Mouse (Mus musculus) retina, adult 2 months (tissue): ENCODE data around the gene Melk.
A peak's percentile ranks its signal among the peaks of the same experiment; 100 is the strongest.

ENCODE experiments used
- DNase-seq: peaks from one replicate; pipeline ENCODE4 v3.0.0-alpha.2; 2012; ENCODE audit warnings: low read depth, low spot score

Gene Melk

DNA sequence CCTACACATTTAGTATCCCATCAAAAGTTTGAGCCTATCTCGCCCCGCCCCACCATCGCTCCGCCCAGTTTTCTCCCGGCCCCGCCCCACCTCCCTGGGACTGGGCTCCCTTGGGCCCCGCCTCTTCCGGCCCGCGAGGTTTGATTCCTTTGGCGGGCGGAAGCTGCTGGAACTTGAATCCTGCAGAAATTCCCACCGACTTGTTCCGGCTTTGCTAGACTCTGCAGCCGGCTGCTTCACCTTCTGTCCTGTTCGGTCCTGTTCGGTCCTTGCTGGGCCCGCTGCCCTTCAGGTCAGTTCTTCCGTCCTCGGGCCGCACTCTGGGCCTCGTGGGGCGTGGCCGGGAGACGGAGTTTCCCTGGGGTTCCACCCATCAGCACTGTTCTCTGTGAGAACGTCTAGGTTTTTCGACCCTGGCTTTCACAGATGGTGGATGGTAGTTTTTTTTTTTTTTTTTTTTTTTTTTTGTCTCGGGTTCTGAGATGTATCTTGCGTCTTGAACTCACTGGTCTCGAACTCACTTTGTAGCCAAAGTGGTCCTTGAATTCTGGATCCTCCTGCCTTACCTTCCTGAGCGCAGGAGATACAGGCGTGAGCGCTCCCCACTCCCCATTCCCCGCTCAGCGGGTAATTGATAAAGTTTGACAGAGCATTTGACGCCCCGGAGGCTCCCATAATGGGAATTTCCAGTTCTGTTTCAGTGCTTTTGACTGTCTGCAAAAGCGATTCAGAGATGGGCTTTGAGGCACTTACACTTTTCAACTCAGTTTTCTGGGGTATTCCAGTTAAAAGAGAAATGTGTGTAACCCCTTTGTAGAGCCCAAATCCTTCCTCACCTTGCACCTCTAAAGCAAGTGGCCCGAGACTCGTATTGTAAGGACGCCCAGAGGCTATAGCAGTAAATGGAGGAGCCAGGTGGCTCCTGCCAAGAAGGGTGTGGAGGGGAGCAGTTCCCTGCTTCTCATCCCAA, at the start of gene Melk:
Gene Melk (plus strand): TSS at position 96 of the 970 bp plus-strand sequence.
- peak; percentile 39 for DNase-seq

DNA sequence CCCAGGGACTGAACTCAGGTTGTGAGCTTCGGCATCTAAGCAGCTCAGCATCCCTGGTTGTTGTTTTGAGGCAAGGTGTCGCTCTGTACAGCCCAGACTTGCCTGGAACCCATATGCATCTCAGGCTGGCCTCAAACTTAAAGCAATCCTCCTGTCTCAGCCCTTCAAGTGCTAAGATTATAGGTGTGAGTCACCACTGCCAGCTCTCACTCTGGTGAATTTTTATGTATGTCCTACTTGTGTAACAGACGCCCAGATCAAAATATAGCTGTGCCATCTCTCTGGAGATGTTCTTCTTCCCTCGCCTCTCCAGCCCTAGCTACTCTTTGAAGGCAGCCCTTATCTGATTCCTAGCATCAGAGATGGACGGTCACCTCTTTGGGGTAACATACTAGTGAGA, 49.2 kb upstream of the Melk start:
- no peak for DNase-seq

DNA sequence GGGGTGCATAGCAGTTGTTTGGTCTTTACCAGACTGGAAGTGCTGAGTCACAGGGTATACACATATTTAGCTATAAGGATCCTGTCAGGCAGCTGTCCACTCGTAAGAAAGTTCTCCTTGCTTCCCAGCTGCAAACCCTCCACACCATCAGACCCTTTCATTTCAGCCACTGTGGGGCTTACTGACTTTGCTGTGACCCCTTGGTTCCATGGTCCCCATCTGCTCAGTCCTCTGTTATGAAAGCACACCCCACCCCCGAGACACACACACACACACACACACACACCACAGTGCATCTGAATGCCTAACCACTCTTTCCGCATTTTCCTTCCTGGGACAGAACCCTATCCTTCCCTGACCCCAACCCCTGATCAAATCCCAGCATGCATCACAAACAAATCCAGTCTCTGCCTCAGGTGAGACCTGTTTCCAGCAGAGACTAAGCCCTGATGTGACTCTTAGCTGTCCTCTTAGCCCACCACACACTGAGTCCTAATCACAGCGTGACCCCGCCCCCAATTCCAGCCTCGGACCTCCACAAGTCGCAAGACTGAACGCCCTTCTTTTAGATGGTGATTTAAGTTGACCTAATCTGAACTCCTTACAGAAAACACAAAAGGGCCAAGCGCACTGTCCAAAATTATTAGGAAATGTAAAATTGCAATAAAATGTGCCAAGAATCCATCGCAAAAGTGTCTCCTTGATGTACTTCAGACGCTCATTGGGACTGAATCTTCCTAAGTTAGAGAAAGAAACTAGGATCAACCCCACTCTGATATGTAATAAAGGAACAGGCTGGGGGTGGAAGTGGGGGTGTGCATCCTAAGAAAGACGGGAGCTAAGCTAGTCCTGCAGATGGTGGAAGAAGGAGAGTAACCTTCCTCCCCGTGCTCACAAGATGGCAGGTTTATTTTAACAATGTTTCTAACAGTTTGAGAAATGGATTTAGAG, 48.4 kb upstream of the Melk start:
- no peak for DNase-seq

DNA sequence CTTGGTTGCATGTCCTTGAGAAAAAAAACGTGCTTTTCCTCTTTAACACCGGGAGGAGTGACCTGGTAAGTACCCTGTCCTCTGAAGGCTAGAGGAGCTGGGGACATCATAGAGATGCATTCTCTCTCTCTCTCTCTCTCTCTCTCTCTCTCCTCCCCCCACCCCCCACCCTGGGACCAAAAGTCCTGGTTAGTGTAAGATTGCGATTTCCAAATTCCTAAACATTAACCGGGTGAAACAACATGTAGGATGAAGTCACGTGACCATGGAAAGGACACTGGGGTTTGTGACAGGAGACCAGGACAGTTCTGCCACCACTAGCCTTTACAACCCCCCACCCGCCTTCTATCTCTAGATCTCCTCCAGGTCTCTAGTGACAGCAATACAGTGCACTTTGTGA, 47.5 kb upstream of the Melk start:
- no peak for DNase-seq

DNA sequence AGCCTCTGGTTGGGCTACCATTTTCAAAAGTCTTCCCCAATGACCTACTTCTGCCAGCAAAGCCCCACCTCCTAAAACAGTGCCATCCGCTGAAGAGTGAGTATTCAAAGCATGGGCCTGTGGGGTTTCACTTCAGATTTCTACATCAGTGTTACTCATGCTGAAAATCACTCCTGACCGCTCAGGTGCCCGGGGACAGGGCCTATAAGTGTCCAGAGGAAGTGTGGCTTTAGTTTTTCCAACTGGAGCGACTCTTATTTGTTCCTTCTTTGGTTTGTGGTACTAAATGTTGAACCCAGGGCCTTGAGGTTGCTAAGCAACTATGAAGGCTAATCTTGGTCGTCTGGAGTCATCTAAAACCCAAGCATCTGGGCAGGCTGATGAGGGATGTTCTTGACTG, 46.1 kb upstream of the Melk start:
- no peak for DNase-seq

DNA sequence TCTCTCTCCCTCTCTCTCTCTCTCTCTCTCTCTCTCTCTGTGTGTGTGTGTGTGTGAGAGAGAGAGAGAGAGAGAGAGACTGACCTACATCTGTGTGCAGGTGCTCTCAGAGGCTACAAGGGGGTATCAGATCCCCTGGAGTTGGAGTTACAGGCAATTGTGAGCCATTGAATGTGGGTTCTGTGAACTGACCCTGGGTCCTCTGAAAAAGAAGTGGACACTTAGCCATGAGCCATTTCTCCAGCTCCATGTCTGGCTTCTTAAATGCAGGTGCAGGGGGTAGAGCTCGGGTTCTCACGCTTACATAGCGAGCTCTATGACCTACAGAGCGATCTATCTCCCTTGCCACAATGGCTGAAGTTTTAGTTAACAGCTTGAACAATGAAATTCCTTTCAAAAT, 41.5 kb upstream of the Melk start:
- no peak for DNase-seq

DNA sequence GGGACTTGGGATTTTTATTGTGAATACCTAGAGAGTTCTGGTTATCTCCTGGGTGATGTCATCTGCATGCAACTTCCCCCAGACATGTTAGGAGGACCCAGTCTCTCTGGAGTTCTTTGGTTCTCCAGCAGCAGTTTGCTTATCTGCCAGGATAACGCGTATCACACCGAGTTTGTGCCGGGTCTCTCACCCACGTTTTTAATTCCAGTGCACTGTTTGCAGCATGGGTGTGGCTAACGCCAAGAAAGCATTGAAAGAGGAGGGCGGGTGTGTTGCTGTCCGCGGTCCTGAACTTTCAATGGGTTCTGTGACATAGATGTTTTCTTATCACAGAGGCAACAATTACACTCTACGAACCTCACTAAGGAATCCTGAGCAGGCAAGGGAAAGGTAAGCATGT, 40.4 kb upstream of the Melk start:
- DNase-seq, result no peak

DNA sequence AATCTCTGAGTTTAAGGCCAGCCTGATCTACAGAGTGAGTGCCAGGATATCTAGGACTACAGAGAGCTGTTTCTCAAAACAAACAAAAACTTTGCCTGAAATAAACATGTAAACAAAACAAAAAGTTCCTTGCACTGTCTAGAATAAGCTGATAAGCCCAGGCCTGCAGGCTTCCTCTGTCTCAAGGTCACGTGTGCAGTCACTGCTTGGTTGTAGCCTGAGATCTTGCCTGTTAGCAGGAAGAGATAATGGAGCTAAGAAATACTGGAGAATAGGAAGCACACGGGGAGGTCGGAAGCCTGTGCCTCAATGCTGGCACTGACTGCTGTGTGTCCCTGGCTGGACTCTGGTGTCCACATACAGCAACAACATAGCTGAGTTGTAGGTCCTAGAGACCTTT, 35.2 kb upstream of the Melk start:
- no peak for DNase-seq

DNA sequence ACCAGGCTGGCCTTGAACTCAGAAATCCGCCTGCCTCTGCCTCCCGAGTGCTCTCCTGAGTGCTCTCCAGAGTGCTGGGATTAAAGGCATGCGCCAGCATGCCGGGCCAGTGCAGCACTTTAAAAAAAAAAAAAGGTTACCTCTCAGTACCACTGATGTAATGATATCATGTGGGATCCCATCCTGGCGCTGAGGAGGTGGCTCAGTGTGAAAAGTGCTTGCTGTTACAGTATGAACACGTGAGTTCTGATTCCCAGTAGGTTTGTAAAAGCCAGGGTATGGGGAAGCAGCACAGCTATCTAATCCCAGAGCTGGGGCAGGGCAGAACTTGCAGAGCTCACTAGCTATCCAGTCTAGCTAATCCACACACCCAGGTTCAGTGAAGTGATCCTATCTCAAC, 33.2 kb upstream of the Melk start:
- no peak for DNase-seq

DNA sequence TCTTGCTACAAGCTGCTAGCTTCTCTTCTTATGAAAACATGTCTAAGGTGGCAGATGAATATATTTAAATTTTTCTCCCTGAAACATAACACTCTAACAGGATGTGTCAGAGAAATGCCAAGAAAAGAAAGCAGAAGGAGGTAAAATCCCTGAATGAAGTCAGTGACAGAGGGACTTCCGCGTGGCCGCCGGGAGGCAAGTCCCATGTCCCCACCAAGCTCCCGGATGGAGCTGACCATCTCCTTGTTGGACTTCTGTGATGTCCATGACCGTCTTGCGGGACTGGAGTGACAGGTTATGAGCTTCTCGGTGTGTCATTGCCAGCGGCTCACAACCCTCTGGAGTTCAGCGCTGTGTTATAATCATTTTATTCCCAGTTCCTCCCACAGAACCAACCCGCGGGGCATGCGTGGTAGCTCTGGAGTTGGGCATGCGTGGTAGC, 31.3 kb upstream of the Melk start:
- DNase-seq, result no peak

DNA sequence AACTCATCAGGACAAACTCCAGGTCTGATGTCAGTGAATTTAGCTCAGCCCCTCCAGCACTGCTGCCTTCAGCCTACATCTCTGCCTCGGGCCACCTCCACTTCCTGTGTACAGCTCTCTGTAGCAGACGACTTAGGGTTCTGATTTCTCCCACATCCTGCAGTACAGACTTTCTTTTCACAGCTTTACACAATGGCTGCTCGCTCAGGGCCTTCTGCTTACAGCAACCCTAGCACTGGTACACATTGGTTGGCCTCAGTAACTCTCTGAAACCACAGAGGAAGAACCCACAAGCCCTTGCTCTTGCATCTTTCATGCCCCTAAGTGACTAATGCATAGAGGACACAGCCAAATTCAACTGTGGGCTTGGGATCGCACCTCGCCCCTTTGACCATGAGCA, 29.5 kb upstream of the Melk start:
- no peak for DNase-seq

DNA sequence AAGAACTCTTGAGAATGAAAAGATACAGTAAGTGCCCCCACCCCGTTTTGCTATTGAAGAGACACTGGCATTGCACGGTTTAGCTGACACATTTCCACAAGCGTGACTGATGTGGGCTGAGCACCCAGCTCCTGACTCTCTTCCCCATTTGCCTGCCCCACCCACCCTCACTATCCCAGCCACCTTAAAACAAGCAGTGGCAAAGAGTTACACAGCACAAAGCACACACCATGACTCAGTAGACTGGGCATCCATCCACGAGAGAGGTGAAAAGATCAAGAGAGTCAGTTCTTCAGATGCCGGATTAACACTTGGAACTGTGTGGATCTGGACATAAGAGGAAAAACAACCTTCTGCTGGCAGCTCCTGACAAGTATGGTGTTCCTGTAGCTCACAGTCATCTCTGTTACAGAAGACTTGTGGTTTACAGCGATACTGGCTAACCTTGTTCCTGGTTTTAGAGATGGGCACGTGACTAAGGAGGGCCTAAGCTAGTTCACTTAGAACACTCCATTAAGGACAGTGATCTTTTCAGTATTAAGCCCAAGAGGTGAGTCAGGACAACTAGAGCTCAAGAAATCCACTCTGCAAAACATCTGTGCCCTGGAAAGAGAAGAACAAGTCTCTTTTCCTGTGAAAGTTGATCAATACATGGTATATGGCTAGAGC, 18.9 kb upstream of the Melk start:
- no peak for DNase-seq

DNA sequence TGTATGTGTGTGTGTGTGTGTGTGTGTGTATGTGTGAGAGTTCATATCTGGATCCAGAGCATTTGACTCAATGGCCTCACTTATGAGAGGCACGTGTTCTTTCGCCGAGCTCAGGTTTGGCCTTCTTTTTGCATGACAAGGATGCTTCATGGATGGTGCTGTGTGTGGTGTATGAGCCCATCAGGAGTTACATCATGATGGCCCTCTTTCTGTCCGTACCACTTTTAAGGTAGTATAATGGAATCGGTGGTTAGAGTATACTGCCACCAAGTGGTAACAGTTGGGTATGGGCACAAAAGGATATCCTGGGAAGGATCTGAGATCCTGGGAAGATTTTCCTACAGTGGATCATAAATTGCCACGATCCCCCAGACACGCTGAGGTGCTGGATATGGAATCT, 8.1 kb upstream of the Melk start:
- DNase-seq, result peak; percentile 32

DNA sequence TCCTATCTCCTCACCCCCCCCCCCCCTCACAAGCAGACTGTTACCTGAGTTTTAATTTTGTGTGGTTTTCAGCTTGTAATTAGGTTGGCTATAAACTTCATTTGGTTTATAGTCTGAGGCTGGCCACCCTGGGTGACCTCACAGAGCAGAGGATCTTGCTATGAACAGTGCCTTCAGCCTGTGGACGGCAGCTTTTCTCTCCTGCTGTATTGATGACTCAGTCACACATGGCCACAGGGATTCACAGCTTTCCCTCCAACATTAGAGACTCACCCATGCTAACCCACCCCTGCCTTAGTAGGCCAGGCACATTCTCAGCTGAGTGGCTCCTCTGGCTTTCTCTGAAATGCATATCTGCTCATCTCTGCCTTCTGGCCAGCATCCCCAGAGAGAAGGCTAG, 4.8 kb upstream of the Melk start:
- no peak for DNase-seq

DNA sequence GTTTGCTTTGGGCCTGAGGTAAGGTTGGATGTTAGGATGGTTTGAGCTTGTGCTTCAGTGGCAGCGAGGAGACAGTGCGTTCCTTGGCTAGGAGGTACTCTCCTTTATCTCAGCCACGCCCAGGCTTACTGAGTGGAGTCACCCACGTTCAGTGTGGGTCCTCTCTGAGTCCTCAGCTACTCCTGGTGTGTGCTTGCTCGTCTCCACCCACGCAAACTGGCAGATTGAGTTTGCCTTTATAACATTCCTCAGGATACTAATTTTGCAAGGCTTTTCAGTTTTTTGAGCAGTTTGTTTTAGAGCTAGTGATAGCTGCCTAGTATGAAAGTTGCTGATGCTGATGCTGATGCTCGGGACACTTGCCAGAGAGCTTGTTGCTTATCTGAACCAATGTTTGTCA, 5.9 kb downstream of the Melk start:
- no peak for DNase-seq

DNA sequence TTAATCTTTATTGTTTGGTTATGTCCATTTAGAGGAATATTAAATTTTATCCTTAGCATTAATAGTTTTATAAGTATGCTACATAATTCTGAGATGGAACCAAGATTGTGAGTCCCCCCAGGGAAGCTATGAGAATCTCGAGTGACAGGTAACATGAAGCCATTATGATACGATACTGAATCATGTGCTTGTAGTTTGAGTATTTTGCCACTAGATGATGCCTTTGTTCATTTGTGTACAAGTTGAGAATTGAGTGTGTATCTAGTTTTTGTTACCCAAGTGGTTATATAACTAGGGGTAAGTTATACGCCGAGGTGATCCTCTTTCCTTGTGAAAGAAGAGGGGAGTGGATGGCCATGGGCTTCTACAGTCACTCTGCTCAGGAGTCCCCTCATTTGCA, 9.8 kb downstream of the Melk start:
- DNase-seq, result no peak

DNA sequence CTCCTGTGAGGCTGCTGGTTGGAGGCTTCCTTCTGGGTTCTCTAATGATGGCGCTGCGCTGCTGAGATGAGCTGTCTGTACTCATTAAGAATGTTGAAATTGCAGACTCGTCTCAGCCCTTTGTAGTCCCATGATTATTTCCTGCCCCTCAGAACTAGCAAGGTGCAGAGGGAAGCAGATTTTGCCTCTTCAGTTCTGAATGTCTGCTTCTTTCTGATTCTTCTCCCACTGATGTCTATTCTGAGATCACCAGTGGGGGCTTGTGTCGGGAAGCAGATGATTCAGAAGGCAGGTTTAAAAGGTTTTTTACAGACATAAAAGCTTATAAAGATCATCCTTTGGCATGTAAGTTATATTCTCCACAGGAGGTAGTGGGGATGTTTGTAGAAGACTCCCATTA, 10.2 kb downstream of the Melk start:
- no peak for DNase-seq

DNA sequence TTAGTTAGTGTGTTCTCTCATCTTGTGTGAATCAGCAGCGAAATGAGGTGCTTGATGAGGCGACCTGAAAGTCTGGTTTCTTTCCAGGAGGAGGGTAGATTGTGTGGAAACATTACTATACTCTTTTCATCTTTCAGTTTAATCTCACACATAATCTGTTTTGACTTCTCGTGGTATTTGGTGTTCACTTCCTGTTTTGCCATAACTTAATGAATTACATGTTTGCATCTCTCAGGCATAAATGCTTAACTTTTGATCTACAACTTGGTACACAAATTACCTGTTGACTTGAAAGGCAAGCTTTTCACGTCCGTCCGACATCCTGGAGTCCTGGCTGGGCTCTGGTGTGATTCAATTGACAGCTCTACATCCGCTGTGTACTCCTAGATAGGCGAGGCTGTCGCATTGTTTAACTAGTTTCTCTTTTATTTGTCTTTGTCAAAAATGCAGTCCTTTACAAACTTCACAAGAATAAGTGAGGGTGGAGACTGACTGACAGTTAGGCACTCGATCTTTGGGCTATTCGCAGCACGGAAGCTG, 15.7 kb downstream of the Melk start:
- DNase-seq, result no peak

DNA sequence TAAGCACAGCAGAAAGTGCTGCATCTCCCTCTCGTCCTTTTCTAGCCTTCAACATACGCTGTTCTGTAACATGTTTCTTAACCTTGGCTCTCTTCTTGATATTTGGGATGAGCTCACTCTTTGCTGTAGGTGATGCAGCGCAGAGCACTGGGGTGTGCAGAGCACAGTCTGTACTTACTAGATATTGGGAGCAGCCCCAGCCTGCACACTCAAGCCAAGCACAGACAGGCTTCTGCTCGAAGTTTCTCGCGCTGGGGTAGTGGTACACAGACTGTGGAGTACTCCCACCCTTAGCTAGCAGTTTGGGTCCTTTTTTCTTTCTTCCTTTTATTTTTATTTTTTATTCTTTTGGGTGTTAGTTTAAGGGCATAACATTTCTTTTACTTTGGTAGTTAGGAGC, 19.8 kb downstream of the Melk start:
- no peak for DNase-seq

DNA sequence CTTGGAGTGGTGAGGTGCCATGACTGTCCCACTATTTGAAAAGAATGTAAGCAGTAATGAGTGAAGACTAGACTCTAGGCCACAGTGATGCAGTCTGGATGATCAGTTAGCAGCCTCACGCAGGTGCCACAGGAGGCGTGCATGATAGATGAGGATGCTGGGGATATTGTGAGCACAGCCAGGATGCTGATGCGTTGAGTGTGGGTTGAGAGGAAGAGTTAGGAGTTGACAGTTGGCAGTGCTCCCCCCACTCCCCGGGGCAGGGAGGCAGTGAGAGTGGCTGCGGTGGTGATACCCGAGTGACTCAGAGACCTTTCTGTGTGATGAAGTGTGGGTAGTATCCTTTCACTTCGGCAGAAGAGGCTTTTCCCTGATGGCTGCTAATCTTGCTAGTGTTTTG, 21.4 kb downstream of the Melk start:
- no peak for DNase-seq

DNA sequence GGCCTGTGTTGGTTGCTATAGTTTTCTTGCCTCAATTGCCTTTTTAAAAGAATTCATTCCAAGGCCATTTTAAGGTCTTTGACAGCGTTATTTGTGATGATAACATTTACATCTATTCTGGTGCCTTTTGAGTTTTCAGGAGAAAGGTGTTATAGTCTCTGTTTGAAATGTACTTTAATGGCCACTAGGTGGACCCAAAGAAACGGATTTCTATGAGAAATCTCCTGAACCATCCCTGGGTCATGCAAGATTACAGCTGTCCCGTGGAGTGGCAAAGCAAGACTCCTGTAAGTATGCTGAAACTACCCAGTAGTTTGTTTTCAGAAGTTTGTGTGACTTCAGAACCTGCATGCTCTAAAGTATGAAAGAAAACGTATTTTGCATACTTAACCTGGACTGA, 24.8 kb downstream of the Melk start:
- peak; percentile 8 for DNase-seq

DNA sequence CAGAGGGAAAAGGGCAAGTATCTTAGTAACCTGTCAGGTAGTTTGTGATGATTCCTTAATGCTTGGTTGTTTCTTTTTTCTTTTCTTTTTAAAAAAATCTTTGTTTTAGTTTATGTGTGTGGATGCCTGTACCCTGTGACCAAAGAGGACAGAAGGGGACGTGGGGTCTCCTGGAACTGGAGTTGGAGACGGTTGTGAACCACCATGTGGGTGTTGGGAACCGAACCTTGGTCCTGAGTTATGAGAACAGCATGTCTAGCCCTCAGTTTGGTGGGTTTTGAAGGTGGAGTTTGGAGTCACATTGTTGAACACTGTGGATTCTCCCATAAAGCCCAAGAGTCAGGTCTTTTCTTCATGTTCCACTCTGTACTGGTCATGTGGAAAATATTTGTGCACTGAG, 26.0 kb downstream of the Melk start:
- no peak for DNase-seq
